Mouse (Mus musculus) forebrain, embryonic 12.5 days (tissue): Measurements from ENCODE around the gene Stk39. TPM values are rescaled to one million over a fixed set of nuclear protein-coding genes. Genes with fewer than 3 reads are reported as not detected.

Experiments used
- ATAC-seq: fragments of 200-750 bp; cut with Nextera tagmentation; 2 replicates; pipeline ENCODE4 v1.8.0; 2017; ENCODE audit warnings: moderate TSS enrichment; ENCODE audit not compliant: low FRiP score
- H3K27ac ChIP-seq: fragments of 300-500 bp; sonication (generic); 2 replicates; pipeline ENCODE4 v1.5.1; 2016; ENCODE audit warnings: mild to moderate bottlenecking
- H3K27me3 ChIP-seq: fragments of 300-500 bp; sonication (generic); 2 replicates; pipeline ENCODE4 v1.6.1; 2016; ENCODE audit warnings: mild to moderate bottlenecking
- H3K36me3 ChIP-seq: fragments of 300-500 bp; sonication (generic); replicated peaks from 2 replicates; pipeline ENCODE4 v1.6.1; 2016; ENCODE audit warnings: mild to moderate bottlenecking
- H3K4me1 ChIP-seq: fragments of 300-500 bp; sonication (generic); 2 replicates; pipeline ENCODE4 v1.6.1; 2016
- H3K4me2 ChIP-seq: fragments of 300-500 bp; sonication (generic); 2 replicates; pipeline ENCODE4 v1.6.1; 2016; ENCODE audit warnings: mild to moderate bottlenecking, moderate library complexity
- H3K4me3 ChIP-seq: fragments of 300-500 bp; sonication (generic); replicated peaks from 2 replicates; pipeline ENCODE4 v1.5.1; 2016; ENCODE audit warnings: mild to moderate bottlenecking
- H3K9ac ChIP-seq: fragments of 300-500 bp; sonication (generic); 2 replicates; pipeline ENCODE4 v1.6.1; 2016; ENCODE audit warnings: mild to moderate bottlenecking
- H3K9me3 ChIP-seq: fragments of 300-500 bp; sonication (generic); 2 replicates; pipeline ENCODE4 v1.6.1; 2016
- WGBS: fragments of 180-500 bp; shearing (Covaris S2); methylation state at CpG from one replicate; pipeline ENCODE4 v1.1.7; 2016; 5-methylcytosine and 5-hydroxymethylcytosine counted together
- polyA plus RNA-seq: library from polyadenylated mRNA; unstranded; fragments of >200 nt; fragmentation: Nextera tagmentation; extraction: Ambion mirVana; gene quantifications from 2 replicates; pipeline ENCODE4 v1.2.1, GENCODE M21; 2016

The Stk39 gene
- polyA plus RNA-seq, 1 experiment from 2014 or later = 43.6 TPM

- 90% methylated on average over 5 of the region's 5 CpGs for WGBS
- H3K4me1 ChIP-seq = peaks cover 36% of the 10 kb centered on the region
Measured at GRCm38 (mm10) chr2:68412149-68412548, 59.9 kb downstream of the Stk39 start.

GRCm38 (mm10) chr2:68411201-68411600, 60.9 kb downstream of the Stk39 start:
- no peak overlapping the region for H3K9ac ChIP-seq
- H3K27me3 ChIP-seq = no peaks in the 10 kb centered on the region
- H3K9me3 ChIP-seq = no peaks in the 10 kb centered on the region
- 78% methylated on average over 8 of the region's 8 CpGs for WGBS
- H3K36me3 ChIP-seq = no peaks in the 10 kb centered on the region
- ATAC-seq = no peak
- H3K4me3 ChIP-seq = no peak overlapping the region
- peaks cover 45% of the 10 kb centered on the region for H3K4me1 ChIP-seq
- no peak overlapping the region for H3K4me2 ChIP-seq
- 0 out of 2 replicates have a peak overlapping the region, but pooled peaks have one; percentile 46 for H3K27ac ChIP-seq

More at GRCm38 (mm10) chr2:68412149-68412548, 59.9 kb downstream of the Stk39 start:
- Histone ChIP-seq H3K9me3 (no peaks in the 10 kb centered on the region), H3K4me3 (no peak overlapping the region), H3K4me2 (no peak overlapping the region), H3K9ac (no peak overlapping the region), H3K36me3 (no peaks in the 10 kb centered on the region), H3K27ac (no peak overlapping the region), H3K27me3 (no peaks in the 10 kb centered on the region)
- ATAC-seq = no peak

GRCm38 (mm10) chr2:68409640-68410215, 62.3 kb downstream of the Stk39 start:
- Histone ChIP-seq H3K36me3 (no peaks in the 10 kb centered on the region), H3K4me3 (no peak overlapping the region), H3K9ac (no peak overlapping the region), H3K4me2 (no peak overlapping the region), H3K4me1 (peaks cover 58% of the 10 kb centered on the region), H3K9me3 (no peaks in the 10 kb centered on the region), H3K27me3 (no peaks in the 10 kb centered on the region), H3K27ac (no peak overlapping the region)
- ATAC-seq = peak; percentile 12; the same call in 1 of the 2 replicates
- 79% methylated on average over 12 of the region's 12 CpGs for WGBS

GRCm38 (mm10) chr2:68408271-68408980, 63.6 kb downstream of the Stk39 start:
- Histone ChIP-seq H3K4me1 (peaks cover 68% of the 10 kb centered on the region), H3K9ac (no peak overlapping the region; the same call in 1 of the 2 replicates), H3K4me2 (no peak overlapping the region; the same call in 1 of the 2 replicates), H3K4me3 (no peak overlapping the region), H3K36me3 (no peaks in the 10 kb centered on the region), H3K27ac (peak overlapping the region; percentile 50), H3K9me3 (no peaks in the 10 kb centered on the region), H3K27me3 (no peaks in the 10 kb centered on the region)
- ATAC-seq = 0 out of 2 replicates have a peak, but pooled peaks have one; percentile 13
- 47% methylated on average over 17 of the region's 17 CpGs for WGBS

- peaks cover 76% of the 10 kb centered on the region for H3K4me1 ChIP-seq
- ATAC-seq = no peak
- H3K36me3 ChIP-seq = no peaks in the 10 kb centered on the region
- H3K27me3 ChIP-seq = no peaks in the 10 kb centered on the region
- 36% methylated on average over 12 of the region's 12 CpGs for WGBS
- no peak overlapping the region for H3K4me3 ChIP-seq
- no peaks in the 10 kb centered on the region for H3K9me3 ChIP-seq
- H3K9ac ChIP-seq = no peak overlapping the region
- H3K4me2 ChIP-seq = peak overlapping the region; percentile 21; the same call in 1 of the 2 replicates
- peak overlapping the region; percentile 74 for H3K27ac ChIP-seq
Measured at GRCm38 (mm10) chr2:68407179-68407950, 64.7 kb downstream of the Stk39 start.

GRCm38 (mm10) chr2:68406571-68407074, 65.4 kb downstream of the Stk39 start:
- no peak overlapping the region for H3K9ac ChIP-seq
- no peak for ATAC-seq
- WGBS = 8% methylated on average over 12 of the region's 12 CpGs
- H3K4me2 ChIP-seq = peak overlapping the region; percentile 21
- H3K4me1 ChIP-seq = peaks cover 76% of the 10 kb centered on the region
- H3K27me3 ChIP-seq = no peaks in the 10 kb centered on the region
- H3K27ac ChIP-seq = peak overlapping the region; percentile 74
- H3K4me3 ChIP-seq = no peak overlapping the region
- H3K9me3 ChIP-seq = no peaks in the 10 kb centered on the region
- H3K36me3 ChIP-seq = no peaks in the 10 kb centered on the region

- 19% methylated on average over 16 of the region's 16 CpGs for WGBS
- H3K27me3 ChIP-seq = no peaks in the 10 kb centered on the region
- no peak overlapping the region; the same call in 1 of the 2 replicates for H3K4me3 ChIP-seq
- H3K9me3 ChIP-seq = no peaks in the 10 kb centered on the region
- ATAC-seq = peak; percentile 5; the same call in 1 of the 2 replicates
- peak overlapping the region; percentile 83 for H3K27ac ChIP-seq
- H3K4me1 ChIP-seq = peaks cover 64% of the 10 kb centered on the region
- H3K4me2 ChIP-seq = peak overlapping the region; percentile 43
- no peaks in the 10 kb centered on the region for H3K36me3 ChIP-seq
- no peak overlapping the region; the same call in 1 of the 2 replicates for H3K9ac ChIP-seq
Measured at GRCm38 (mm10) chr2:68405163-68405715, 66.8 kb downstream of the Stk39 start.

- H3K4me2 ChIP-seq = peak overlapping the region; percentile 43
- peak; percentile 65 for ATAC-seq
- 11% methylated on average over 18 of the region's 18 CpGs for WGBS
- peaks cover 57% of the 10 kb centered on the region for H3K4me1 ChIP-seq
- H3K9me3 ChIP-seq = no peaks in the 10 kb centered on the region
- H3K36me3 ChIP-seq = no peaks in the 10 kb centered on the region
- no peak overlapping the region; the same call in 1 of the 2 replicates for H3K4me3 ChIP-seq
- H3K27me3 ChIP-seq = no peaks in the 10 kb centered on the region
- H3K27ac ChIP-seq = peak overlapping the region; percentile 83
- no peak overlapping the region for H3K9ac ChIP-seq
Measured at GRCm38 (mm10) chr2:68404274-68405162, 67.5 kb downstream of the Stk39 start.

- H3K9me3 ChIP-seq = no peaks in the 10 kb centered on the region
- peaks cover 24% of the 10 kb centered on the region for H3K36me3 ChIP-seq
- no peak overlapping the region for H3K9ac ChIP-seq
- WGBS = 87% methylated on average over 13 of the region's 13 CpGs
- no peak for ATAC-seq
- no peak overlapping the region for H3K4me3 ChIP-seq
- no peak overlapping the region for H3K4me2 ChIP-seq
- H3K27ac ChIP-seq = no peak overlapping the region
- no peaks in the 10 kb centered on the region for H3K27me3 ChIP-seq
- no peaks in the 10 kb centered on the region for H3K4me1 ChIP-seq
Measured at GRCm38 (mm10) chr2:68393611-68394549, 78.2 kb downstream of the Stk39 start.

GRCm38 (mm10) chr2:68387824-68388582, 84.1 kb downstream of the Stk39 start:
- Histone ChIP-seq H3K27me3 (no peaks in the 10 kb centered on the region), H3K9me3 (no peaks in the 10 kb centered on the region), H3K36me3 (peaks cover 9% of the 10 kb centered on the region; the same call in 1 of the 2 replicates), H3K4me1 (peaks cover 16% of the 10 kb centered on the region), H3K9ac (no peak overlapping the region), H3K4me3 (no peak overlapping the region), H3K4me2 (no peak overlapping the region), H3K27ac (no peak overlapping the region)
- ATAC-seq = no peak
- WGBS = 90% methylated on average over 14 of the region's 14 CpGs
